Mouse (Mus musculus) adipocyte (in vitro differentiated cells): Measurements from ENCODE around the gene Lman2.

Source experiments
- DNase-seq: peaks from one replicate; pipeline ENCODE4 v3.0.0-alpha.2; 2016; ENCODE audit warnings: low spot score

Lman2 gene

GRCm38 (mm10) chr13:55371007-55371681 is 8.6 kb upstream of the Lman2 start:
- peak; percentile 9 for DNase-seq

- no peak for DNase-seq
Observed at GRCm38 (mm10) chr13:55370234-55370633, 7.7 kb upstream of the Lman2 start.

GRCm38 (mm10) chr13:55369531-55370114 is 7.0 kb upstream of the Lman2 start, which contains the start of gene Rgs14:
Gene Rgs14, plus strand, starts transcription at chr13:55369732.
- DNase-seq = no peak

- DNase-seq = no peak
Observed at GRCm38 (mm10) chr13:55368401-55368800, 5.8 kb upstream of the Lman2 start.

GRCm38 (mm10) chr13:55361974-55362452 is 570 bp downstream of the Lman2 start:
- DNase-seq = peak; percentile 21

DNA sequence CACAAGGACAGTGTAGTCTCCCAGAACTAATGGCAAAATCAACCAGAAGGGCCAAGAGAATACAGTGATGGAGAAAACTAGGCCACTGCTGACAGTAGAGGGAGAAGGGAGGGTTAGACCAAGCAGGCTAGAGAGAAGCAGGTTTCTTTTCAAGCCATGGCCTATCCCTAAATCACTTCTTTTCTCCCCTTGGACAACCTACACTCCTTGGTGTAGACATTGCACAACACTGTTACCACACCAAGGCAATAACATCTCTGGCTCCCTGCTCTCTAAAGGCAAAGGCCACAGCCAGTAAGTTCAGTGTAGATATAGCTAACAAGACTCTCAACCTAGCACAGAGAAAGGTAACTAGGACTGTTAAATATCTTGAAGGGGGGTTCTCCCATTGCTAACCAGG is 1.4 kb downstream of the Lman2 start:
- peak; percentile 68 for DNase-seq

GRCm38 (mm10) chr13:55346745-55347144 is 15.8 kb downstream of the Lman2 start:
- no peak for DNase-seq

DNA sequence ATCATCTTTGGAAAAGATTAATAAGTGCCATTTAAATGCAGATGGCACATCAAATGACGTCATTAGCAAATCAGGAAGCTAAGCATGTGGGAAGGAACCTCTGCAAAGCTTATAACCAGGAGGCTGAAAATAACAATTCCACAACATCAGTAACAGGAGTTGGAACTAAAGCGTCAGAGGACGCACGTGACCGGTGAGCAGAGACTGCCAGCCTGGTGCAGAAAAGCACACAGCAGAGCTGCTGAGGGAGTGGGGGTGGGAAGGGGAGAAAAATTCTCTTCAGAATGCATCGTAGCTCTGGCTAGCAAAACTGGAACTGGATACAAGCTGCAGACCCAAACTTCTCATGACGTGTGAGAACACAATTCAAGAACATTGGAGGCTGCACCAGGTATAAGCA is 18.3 kb downstream of the Lman2 start:
- DNase-seq = no peak

DNA sequence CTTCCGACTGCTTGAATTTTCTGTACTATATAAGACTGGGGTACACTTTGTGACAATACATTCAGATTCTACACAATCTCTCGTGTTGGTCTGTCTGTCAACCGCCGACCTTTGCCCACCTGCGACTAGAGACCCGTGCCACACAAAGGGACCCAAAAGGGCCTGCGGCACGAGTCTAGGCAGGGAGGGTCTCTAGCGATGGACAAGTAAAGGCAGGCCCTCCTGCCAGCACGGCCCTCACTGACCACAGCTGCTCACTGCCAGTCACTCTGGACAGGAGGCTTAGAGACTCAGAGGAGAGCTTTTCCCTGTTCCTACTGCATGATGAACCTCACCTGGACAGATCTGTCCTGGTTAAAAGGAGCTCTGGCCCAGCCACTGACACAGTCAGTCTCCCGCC is 20.1 kb downstream of the Lman2 start:
- DNase-seq = no peak

GRCm38 (mm10) chr13:55339259-55339658 is 23.3 kb downstream of the Lman2 start:
- peak; percentile 35 for DNase-seq

- no peak for DNase-seq
Observed at GRCm38 (mm10) chr13:55338131-55339054, 24.2 kb downstream of the Lman2 start.

- no peak for DNase-seq
Observed at GRCm38 (mm10) chr13:55337341-55337975, 25.1 kb downstream of the Lman2 start.

DNA sequence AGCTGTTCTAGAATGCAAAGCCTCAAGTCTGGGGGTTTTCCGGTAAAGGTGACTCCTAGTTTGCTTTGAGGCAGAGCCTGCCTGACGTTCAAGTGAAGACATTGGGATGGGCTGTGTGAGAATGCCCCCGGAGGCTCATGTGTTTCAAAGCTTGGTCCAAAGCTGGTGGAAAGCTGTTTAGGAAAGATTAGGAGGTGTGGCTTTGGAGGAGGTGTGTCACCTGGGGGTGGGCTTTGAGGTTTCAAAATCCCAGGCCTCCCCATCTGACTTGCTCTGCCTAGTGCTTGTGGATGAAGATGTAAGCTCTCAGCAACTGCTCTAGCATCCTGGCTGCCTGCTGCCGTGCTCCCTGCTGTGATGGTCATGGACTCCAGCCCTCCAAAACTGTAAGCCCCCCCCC is 26.9 kb downstream of the Lman2 start:
- no peak for DNase-seq

DNA sequence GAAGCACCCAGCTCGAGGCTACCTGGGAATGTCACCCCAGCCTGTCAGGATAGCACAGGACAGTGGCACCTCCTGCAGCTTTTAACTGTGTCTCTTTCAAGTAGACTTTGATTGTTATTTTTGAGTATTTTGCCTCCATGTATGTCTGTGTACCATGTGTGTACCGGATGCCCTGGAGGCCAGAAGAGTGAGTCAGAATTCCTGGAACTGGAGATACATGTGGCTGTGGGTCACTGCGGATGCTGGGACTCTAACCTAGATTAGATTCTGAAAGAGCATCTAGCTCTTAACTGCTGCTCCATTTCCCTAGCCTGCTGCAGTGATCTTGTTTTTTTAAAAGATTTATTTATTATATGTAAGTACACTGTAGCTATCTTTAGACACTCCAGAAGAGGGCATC is 30.3 kb downstream of the Lman2 start:
- no peak for DNase-seq

GRCm38 (mm10) chr13:55330567-55331400 is 31.8 kb downstream of the Lman2 start:
- DNase-seq = no peak

DNA sequence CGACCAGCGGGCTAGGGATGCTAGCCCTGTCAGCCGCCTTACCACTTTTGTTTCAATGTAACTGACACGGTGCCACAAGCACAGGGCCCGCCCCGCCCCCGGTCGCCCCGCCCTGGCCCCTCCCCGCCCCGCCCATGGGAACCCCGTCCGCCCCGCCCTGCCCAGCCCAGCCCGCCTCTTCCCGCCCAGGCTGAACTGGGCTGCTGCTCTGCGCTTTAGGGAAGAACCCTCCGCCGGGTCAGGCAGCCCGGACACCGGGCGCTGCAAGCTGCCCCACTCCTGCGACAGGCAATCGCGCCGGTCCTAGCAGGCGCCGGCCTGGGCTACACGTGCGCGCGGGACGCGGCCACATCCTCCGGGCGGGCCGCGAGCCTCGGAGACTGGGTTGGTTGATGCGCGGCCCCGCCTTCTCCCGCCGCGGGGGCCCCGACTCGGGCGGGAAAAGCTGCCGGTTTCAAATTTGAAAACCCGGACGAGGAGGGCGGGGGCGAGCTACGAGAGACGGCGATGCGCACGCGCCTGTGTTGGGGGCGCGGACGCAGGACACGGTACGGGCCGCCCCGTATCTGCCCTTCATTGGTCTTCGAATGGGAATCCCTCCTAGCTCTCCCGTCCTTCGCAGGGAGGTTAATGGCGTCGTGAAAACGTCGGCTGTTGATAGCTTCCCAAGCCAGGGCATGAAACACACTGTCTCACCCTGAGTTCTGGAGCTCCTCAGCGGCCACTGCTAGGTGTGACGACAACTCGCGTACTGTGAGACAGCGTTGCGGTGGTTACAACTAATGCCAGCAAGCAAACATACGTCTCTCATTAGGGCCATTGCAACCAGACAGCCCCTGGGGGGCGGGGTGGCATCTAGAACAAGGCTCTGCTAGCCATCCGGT is 32.7 kb downstream of the Lman2 start, which contains the start of gene Mxd3:
Mxd3 (minus strand) TSS at position 141 of the 884 bp plus-strand sequence.
- peak; percentile 70 for DNase-seq

DNA sequence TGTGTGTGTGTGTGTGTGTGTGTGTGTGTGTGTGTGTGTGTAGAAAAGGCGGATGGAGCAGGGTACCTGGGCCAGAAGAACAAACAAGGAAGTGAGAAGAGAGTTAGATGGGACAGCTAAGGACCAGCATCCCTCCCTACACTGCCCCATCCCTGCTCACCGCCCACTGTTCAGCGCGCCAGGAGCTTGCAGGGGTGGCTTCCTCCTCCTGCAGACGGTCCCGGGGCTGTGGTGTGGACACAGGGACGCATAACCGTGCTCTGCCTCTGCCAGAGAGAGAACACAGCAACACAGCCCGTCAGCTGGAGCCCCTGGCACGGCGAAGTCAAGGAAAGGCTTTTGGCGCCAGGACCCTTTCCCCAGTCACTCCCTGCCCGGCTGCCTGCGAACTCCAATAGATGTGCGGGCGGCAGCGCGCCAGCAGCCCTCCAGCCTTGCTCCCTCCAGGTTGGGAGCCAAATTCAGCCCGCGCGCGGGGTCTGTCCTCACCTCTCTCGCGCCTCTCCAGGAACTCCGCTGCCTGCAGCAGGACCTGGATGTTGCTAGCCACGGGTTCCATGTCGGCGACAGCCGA is 33.4 kb downstream of the Lman2 start:
- no peak for DNase-seq

GRCm38 (mm10) chr13:55328641-55329040 is 33.9 kb downstream of the Lman2 start:
- no peak for DNase-seq

DNA sequence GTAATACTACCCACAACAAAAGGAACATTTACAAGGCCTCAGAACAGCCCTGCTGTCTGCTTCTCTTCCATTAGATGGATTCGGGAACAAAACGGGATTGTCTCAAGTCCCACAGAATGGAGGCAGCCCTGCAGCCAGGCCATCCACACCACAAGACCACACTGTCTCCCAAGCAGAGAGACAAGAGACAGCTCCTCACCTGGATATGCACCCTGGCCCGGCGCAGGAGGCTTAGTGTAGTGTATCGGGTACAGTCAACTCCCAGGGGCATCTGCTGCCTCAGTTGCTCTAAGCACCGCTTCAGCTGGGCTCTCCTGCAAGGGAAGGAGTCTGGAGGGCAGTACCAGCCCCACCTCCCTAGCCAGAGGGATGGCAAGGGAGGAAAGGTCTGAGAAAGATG is 34.4 kb downstream of the Lman2 start:
- no peak for DNase-seq

DNA sequence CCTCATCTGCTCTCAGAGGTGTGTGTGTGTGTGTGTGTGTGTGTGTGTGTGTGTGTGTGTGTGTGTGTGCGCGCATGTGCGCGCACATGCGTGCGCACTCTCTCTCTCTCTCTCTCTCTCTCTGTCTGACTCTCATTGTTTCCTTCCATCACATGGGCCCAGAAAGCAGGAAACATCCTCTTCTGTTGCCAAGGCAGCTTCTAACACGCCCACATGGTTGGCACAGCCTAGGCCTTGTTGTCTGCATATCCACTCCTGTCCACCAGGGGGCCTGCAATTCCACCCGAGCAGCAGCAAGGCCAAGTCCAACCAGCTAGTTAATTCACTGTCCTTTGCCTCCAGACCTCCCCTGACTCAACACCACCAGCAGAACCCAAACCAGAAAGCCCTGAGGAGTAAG is 35.0 kb downstream of the Lman2 start:
- DNase-seq = peak; percentile 93
